Mouse (Mus musculus): ENCODE measurements around the gene Pop7. TPM values are rescaled to one million over a fixed set of nuclear protein-coding genes. Genes with fewer than 3 reads are reported as not detected.

The Pop7 gene
- total RNA-seq, 4 experiments from 2014 or later: 32.3 to 34.8 (median 32.8) TPM

DNA sequence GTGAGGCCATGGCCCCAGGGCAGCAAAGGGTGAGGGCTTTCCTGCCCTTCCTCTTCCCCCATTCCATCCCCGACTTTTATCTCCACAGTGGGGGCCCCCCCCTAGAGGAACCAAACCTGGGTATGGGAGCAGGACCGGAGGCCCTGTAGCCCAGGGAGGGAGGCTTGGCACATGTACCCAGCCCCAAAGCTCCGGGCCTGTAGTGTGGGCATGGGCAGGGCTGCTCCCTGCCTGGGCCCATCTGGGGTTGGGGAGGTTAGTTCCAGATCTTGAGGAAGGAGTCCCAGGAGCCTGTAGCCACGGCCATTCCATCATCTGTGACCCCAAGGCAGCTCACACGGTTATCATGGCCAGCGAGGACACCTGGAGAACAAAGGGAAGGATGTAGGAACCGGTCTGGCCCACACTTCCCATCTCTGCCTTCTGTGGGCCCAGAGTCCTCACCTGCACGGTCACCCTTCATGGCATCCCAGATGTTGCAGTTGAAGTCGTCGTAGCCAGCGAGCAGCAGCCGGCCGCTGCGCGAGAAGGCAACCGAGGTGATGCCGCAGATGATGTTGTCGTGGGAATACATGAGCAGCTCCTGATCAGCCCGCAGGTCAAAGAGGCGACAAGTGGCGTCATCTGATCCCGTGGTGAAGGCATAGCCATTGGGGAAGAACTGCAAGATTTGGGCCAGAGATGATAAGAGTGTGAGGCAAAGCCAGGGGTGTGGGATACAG is 26.1 kb upstream of the Pop7 start:
- DNase-seq (ENCODE audit: low spot score in 2 of 2): no peak

DNA sequence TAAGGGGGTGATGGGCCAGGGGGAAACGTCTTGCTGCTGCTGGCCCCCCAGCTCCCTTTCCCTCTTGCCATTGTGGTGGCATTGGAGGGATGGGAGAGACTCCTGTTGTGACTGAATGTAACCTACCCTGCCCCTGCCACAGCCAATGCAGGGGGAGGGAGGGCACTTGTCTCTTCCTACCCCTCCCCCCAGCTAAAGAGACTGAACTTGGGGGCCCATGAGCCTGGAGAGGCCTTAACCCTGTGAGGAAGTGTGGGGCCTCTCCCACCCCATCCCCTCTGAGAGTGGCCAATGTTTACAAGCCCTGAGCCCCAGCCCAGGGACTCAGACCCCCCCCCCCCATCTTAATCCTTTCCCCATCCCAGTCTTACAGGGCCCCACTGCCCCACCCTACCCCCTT is 25.1 kb upstream of the Pop7 start:
- no peak for DNase-seq (ENCODE audit: low spot score in 2 of 2)

DNA sequence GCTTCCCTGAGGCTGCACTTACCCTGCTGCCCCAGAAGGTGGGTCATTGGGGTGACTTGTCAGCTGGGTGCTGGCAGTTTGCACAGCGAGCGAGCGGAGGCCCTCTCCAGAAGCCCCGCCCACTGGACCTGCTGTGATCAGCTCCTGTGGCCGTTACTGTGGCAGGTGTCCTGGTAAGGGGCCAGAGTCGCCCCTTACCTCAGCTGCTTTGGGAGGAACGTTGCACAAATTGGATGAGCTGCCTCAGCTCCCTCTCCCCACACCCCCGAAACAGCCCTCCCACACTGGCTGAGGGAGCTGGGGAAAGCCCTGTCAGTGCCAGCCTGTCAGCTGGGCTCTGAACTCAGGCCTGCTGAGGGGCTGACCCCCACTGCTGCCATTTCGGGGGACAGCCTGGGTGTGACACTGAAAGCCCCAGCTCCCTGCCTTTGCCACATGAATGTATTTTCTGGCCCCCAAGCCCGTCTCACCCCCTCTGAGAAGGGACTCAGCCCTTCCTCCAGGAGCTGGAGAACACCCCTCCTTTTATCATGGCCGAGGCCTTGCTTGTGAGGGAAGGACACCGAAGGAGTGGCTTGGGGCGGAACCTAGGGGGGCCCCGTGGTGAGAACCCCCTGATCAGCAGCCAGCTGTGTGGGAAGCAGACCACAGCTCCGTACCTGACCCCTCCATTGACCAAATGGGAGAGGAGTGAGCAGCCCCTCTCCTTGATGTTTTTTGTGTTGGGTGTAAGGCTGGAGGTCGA is 24.0 kb upstream of the Pop7 start:
- no peak for DNase-seq (ENCODE audit: low spot score in 2 of 2)

DNA sequence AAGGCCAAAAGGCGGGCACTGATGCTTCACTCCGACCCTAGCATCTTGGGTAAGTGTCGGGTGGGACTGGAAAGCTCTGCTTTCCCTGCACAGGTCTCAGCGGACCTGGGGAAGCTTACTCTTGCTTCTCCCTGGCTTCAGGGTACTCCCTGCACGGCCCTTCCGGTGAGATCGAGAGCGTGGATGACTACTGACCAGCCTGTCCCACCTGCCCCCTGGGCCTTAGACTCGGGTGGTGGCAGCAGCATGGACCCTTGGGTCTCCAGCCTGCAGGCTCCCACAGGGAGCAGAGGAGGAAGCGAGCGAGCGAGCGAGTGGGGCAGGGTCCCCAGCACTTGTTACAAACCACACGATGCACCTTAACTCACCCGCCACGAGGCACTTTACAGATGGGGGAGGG is 23.2 kb upstream of the Pop7 start:
- no peak for DNase-seq (ENCODE audit: low spot score in 2 of 2)

DNA sequence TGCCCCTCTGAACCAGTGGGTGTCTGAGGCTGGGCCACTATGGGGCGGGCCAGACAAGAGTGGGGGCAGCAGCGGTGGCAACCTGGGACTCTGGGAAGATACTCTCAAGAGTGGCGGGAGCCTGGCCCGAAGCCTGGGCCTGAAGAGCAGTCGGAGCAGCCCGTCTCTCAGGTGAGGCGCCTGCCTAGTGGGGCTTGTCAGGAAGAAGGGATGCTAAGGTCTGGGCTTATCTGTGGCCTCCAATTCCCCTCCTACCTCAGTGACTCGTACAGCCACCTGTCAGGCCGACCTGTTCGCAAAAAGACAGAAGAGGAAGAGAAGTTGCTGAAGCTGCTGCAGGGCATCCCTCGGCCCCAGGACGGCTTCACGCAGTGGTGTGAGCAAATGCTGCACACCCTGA is 22.4 kb upstream of the Pop7 start:
- DNase-seq (ENCODE audit: low spot score in 2 of 2): no peak

DNA sequence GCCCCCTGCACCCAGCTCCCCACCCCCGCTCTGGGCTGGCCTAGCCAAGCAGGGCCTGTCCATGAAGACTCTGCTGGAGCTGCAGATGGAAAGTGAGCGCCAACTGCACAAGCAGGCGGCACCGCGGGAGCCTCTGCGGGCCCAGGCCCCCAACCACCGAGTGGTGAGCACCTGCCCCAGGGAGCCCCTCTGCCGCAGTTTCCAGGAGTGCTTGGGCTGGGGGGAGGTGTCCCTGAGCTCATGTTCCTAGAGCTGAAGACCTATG is 21.9 kb upstream of the Pop7 start:
- no peak for DNase-seq (ENCODE audit: low spot score in 2 of 2)

DNA sequence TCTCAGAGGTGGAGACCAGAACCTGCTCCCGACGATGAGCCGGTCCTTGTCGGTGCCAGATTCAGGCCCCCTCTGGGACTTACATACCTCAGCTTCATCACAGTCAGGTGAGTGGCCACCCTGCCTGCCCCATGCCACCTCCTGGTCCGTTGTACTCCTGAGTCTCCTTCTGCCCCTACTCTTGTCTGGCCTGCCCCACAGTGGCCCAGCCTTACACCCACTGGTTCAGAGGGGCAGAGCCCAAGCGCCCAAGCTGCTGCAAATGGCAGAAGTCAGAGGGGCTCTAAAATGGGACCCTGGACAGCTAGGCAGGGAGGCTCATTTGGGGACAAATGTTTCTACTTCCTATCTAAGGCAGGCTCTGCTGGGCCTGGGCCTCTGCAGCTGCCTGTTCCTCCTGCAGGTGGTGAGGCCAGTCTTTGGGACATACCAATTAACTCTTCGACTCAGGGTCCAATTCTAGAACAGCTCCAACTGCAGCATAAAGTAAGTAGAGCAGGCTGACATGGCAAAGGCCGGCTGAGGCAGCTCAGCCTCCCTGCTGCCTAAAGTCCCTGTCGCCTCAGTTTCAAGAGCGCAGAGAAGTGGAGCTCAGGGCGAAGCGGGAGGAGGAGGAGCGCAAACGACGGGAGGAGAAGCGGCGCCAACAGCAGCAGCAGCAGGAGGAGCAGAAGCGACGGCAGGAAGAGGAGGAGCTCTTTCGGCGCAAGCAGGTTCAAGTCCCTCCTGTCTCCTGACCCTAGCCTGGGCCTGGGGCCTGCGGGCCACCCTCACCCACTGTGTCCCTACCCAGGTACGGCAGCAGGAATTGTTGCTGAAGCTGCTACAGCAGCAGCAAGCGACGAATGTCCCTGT is 21.3 kb upstream of the Pop7 start:
- no peak for DNase-seq (ENCODE audit: low spot score in 2 of 2)

DNA sequence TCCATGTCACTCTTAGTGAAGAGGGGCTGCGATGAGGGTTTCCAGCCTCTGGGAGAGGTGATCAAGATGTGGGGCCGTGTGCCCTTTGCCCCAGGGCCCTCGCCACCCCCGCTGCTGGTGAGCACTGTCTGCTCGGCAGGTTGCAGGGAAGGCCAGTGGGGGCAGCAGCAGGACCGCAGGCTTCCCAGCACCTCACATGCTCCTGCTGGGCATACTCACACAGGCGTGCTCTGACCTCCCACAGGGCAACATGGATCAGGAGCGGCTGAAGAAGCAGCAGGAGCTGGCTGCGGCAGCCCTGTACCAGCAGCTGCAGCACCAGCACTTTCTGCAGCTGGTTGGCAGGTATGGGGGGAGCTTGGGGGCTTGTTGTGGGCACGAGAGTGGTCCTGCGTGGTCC is 20.4 kb upstream of the Pop7 start:
- no peak for DNase-seq (ENCODE audit: low spot score in 2 of 2)

DNA sequence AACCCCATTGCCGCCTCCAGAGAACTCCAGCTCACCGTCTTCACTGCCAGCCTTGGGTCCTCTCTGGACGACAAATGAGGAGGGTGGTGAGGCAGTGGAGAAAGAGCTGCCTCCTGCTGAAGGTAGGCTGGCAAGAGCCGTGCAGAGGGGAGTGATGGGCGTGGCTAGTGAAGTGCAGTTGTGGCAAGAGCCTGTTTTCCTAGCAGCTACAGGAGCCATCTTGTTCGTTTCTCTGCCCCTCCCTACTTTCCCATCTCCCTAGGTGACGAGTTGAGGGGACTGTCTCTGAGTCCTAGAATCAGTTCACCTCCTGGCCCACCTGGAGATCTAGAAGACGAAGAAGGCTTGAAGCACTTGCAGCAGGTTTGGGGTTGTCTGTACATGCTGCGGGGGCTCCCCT is 19.5 kb upstream of the Pop7 start:
- DNase-seq (ENCODE audit: low spot score in 2 of 2): no peak

DNA sequence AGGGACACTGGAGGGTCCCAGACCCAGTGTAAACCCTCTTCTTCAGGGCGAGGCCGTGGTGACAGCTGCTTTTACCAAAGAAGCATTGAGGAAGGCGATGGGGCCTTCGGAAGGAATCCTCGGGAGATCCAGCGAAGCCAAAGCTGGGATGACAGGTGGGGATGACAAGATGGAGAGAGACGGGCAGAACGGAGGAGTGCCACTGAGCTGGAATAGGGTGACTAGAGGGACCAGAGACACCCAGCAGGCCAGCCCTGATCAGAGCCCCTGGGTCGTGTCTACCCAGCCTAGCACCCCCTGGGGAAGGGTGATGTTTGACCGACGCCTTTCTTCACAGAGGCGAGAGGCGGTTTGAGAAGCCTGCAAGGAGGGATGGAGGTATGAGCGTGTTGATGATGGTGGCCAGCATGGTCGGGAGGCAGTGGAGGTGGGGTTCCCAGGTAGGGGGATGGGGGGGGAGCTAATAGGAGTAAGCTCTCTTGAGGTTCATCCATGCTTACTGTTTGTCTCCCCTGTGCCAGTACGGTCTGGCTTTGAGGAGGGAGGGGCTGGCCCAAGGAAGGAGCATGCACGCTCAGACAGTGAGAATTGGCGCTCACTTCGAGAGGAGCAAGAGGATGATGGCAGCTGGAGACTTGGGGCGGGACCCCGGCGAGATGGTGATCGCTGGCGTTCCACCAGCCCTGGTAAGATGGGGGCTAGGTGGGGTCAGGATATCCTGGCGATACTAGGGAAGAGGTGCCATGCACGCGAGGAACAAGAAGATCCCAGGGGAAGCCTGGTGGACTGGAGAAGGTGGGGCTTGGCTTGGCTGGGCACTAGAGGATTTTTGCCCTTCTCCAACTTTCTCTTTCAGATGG is 17.6 kb upstream of the Pop7 start:
- DNase-seq (ENCODE audit: low spot score in 2 of 2): no peak

DNA sequence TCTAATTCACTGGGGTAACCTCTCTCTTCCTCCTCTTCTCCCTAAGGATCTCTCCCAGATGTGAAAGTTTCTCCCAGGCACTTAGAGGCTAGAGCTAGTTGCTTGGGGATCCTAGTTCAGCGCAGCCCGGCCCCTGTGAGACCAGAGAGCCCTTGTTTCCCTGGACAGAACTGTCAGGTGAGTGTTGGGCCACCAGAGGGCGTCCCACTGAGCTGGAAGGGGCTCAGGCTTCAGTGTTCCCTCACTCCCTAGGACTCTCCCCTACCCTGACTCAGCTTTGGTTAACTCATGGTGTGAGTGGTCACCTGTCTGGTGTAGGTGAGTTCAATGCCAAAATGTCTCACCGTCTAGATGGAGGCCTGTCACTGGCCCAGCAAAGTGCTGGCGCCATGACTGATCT is 16.1 kb upstream of the Pop7 start, which contains the start of gene Gigyf1:
Gigyf1 (plus strand) TSS at position 113 of the 400 bp plus-strand sequence.
- no peak for DNase-seq (ENCODE audit: low spot score in 2 of 2)

DNA sequence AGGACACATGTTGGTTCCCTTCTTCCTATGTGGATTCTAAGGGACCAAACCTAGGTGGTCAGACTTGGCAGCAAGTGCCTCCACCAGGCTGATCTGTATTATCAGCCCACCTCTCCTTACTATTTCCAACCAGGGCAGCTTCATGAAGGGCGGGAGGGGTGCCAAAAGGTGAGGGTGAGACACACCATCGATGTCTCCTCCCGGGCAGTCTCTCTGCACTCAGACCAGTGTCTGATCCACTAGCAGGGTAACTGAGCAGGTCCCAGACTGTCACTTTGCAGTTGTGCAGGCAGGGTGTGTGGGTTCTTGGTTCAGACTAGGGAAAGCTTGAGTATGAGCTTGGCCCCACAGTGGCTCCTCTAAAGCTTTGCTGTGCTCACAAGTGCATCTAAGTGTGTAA is 12.5 kb upstream of the Pop7 start:
- no peak for DNase-seq (ENCODE audit: low spot score in 2 of 2)

DNA sequence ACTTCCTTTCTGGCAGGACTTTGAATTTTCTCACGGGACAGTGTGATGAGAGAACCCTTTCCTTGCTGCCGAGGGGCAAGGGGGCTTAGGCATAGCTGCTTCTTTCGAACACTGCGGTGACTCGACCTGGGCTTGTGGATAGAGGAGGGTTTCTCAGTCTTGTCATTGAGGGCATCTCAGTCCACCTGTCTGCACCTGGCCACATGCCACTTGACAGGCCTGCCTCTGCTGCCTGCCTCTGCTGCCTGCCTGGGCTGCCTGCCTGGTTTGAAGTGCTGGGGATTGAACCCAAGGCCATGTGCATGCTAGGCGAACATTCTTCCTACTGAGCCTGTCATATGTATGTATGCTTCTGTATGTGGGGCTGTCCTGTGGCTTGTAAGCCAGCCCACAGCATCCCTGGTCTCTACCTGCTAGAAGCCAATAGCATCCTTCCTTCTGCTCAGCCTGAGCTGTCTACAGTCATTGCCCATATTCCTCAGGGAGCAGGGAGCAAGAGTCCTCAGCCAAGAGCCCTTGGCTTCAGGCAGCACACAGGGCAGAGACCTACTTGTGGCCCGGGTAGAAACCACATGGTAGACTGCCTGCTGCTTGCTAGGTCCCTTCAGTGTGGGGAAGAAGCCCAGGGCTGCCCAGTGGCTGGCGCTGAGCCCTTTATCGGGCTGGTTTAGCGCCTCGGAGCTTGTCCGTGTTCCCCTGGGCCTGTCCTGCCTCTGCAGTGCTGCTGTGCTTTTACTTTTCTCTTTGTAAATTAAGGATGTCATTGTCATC is 11.8 kb upstream of the Pop7 start:
- no peak for DNase-seq (ENCODE audit: low spot score in 2 of 2)

DNA sequence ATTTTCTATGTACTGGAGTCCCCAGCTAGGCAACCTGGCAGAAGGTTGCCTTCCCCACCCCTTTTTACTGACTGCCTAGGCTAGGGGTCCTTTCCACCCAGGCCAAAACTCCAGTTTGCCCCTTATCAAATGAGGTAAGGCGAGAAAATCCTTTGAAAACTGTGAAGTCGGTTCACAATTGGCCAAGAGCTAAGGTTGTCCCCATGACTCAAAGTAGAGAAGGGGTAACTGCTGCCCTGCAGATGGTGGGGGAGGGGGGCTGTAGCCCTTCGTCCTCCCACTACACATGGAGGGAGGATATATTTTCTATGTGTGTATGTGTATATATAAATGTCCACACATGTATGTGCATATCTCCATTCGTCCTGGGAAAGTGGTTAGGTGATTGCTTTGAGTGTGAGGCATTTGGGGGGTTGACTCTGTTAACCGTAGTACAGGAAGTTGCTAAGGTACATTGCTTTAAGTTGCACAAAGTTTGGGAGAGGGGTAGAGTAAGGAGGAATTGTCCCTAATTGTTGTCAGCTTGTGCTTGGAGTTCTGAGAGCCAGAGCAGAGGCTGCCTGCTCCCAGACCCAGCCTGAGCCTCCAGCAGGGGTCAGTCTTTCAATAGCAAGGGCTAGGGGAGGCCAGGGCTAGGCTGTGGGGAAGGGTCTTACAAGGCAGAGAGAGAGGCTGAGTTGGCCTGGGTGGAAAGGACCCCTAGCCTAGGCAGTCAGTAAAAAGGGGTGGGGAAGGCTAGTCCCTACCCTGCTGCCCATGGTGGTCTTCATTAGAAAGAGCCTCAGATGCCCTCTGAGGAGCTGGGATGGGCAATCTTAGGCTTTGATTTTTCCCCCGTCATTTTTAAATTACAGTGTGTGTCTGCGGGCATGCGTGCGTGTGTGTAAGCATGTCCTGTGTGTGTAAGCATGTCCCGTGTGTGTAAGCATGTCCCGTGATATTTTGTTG is 10.8 kb upstream of the Pop7 start:
- no peak for DNase-seq (ENCODE audit: low spot score in 2 of 2)

DNA sequence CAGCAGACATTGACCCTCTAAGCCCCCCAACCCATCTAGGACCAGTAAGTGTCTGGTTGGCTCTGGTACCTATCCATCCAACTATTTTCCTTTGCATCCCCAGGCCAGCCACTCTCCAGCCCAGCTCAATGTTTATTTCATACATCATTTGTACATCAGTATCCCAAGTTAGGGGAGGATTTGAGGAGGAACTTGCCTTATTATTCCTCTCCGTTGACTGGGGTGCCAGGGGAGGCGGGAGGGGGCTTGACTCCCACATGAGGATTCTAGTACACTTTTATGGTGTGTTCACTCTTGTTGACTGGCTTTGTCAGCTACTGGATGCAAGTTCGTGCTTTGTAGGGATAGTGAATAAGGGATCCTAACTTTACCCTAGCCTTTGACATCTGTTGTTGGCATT is 9.4 kb upstream of the Pop7 start:
- DNase-seq (ENCODE audit: low spot score in 2 of 2): no peak

DNA sequence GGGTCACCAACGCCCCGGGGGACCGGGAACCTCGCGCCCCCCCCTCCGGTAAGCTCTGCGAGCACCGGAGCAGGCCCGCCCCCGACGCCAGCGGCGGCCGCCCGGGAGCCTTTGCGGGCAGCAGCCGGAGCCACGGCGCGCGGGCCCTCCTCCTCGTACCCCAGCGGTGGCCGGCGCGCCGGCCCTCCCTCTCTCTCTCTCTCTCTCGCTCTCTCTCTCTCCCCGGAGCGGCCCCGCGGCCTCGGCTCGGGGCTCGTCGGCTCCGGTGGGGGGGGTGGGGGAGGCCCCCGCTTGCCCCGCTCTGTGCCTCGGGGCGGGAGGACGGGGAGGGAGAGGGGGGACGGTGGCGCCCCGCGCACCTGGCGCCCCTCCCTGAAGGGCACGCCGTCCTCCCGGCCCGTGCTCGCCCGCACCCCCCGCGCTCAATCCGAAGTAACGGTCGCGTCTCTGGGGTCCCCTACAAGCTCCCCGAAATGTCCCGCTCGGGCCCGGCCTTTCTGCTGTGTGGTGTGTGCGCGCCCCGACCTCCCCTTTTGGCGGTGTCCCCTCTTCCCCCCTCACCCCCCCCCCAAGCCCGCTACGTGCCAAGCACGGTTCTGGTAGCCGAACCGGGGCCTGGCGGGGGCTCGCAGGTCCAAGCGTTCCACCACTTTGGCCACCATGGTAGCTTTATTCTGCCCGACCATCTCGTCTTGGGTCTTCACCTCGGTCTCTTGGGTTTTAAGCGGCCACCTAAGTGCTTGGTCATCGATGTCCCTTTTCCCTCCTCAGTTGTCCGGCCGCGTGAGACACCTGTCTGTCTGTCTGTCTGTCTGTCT is 8.5 kb upstream of the Pop7 start:
- no peak for DNase-seq (ENCODE audit: low spot score in 2 of 2)

DNA sequence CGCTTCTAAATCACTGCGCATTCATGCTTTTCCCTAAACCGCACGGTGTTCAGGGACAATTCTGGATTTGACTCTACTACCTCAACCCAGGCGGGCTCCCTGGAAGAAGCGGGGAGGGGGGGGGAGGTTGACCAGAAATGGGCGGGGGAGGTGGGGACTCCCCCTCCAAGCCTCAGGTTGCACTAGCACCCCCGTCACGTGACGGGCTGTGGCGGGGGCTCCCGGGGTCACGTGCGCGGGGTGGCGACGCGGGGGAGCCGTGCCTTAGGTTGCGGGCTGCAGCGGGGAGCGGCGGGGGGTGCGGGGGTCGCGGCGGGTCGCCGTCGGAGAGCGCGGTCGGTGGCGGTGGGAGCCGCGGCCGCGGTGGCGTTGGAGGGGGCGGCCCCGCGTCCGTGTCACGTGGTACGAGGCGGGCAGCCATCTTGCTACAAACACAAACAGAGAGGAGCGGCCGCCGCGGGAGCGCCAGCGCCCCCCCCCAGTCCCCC is 7.7 kb upstream of the Pop7 start:
- DNase-seq (ENCODE audit: low spot score in 2 of 2): peak; percentile 65 to 77

DNA sequence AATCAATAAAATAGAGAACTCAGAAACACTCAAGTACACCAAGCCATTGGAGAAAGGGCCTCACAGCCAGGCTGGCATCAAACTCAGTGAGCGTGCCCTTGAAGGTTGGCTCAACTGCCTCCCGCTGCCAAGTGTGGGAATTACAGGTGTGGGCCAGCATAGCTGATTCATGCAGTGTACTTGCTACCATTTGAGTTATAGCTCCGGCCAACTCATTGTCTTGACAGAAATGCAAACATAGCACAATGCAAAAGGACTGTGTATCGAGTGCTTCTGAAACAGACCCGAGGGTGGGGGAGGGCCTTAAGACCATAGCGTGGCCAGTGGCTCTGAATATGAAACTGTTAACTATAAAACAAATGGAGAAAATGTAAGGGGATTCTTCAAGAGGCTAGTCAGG is 1.7 kb upstream of the Pop7 start:
- DNase-seq (ENCODE audit: low spot score in 2 of 2): no peak
